In genomic region chr3:82249968-82250795, GRCm38 (mm10) we compare ENCODE assay signal across 10 mouse cellular contexts.
DNase-seq lines count a peak whose midpoint lies in the region; ATAC-seq and TF ChIP-seq lines count a peak whose summit lies in the region.
"Had no signal": no experiment of that assay in that cellular context is flagged by ENCODE, and none has a peak within 500 bp of the region (broad histone marks: within the 10 kb centered on the region; RNA-seq: fewer than 3 reads in every experiment).

No protein-coding gene starts in this region.

- no peaks in the 10 kb centered on the region for H3K9me3 ChIP-seq in neural tube, embryonic 13.5 days

- peak overlapping the region; percentile 2; the same call in 1 of the 2 replicates for H3K9ac ChIP-seq in neural tube, embryonic 13.5 days
- H3K9ac ChIP-seq: liver, embryonic 14.5 days had no signal

- H3K4me1 ChIP-seq in kidney, adult 2 months (ENCODE audit: control insufficient read depth, insufficient read depth, low read length) = 0 out of 2 replicates have a peak, but pooled peaks cover 3% of the 10 kb centered on the region
- peaks cover 10% of the 10 kb centered on the region for H3K4me1 ChIP-seq in neural tube, embryonic 13.5 days (replicated peaks)

- H3K27me3 ChIP-seq in kidney, adult 2 months (replicated peaks; ENCODE audit: control insufficient read depth, insufficient read depth, low read length) = no peaks in the 10 kb centered on the region
- H3K27me3 ChIP-seq in neural tube, embryonic 13.5 days = no peaks in the 10 kb centered on the region

- no peak for TF ChIP-seq POLR2A in kidney, adult 2 months (IDR thresholded peaks at IDR 0.05; ENCODE audit: low read depth, low read length)

- 56% methylated on average over 6 of the region's 6 CpGs for WGBS in kidney, adult 2 months
- 50% methylated on average over 6 of the region's 6 CpGs for WGBS in neural tube, embryonic 13.5 days

- no peak overlapping the region for H3K4me3 ChIP-seq in kidney, adult 2 months (ENCODE audit: insufficient read depth, low read depth, low read length)
- no peak overlapping the region for H3K4me3 ChIP-seq in neural tube, embryonic 13.5 days

- no peak for DNase-seq in kidney, adult 2 months
- no peak for DNase-seq in kidney, adult 9 months
- no peak for DNase-seq in neural tube, embryonic 10.5 days (ENCODE audit: extremely low spot score, low spot score)
- peak; percentile 27 for DNase-seq in forelimb bud, embryonic 11.5 days (ENCODE audit: low read depth, low spot score)
- DNase-seq in retina, postnatal 7 days (ENCODE audit: low read depth, low spot score) = peak; percentile 21
- no peak for DNase-seq in ovary, postnatal 14 days (ENCODE audit: low spot score)
- DNase-seq in urinary bladder, adult 18-20 months (ENCODE audit: low spot score in 2 of 2) = no peak
- DNase-seq: cerebellum, adult 9-10 months had no signal

- no peak overlapping the region for H3K4me2 ChIP-seq in neural tube, embryonic 13.5 days

- no peaks in the 10 kb centered on the region for H3K36me3 ChIP-seq in kidney, adult 2 months (ENCODE audit: control insufficient read depth, insufficient read depth, low read length)
- H3K36me3 ChIP-seq in neural tube, embryonic 13.5 days = no peaks in the 10 kb centered on the region

- peak overlapping the region; percentile 68 for H3K27ac ChIP-seq in kidney, adult 2 months (ENCODE audit: insufficient read depth, low read depth, low read length)
- H3K27ac ChIP-seq in neural tube, embryonic 13.5 days (replicated peaks) = peak overlapping the region; percentile 82
- H3K27ac ChIP-seq: liver, embryonic 14.5 days had no signal

- TF ChIP-seq CTCF in kidney, adult 2 months (conservative IDR thresholded peaks at IDR 0.05; ENCODE audit: insufficient read depth, insufficient read length, low read depth, low read length) = no peak

- peak; percentile 91 for ATAC-seq in neural tube, embryonic 13.5 days (ENCODE audit: low read depth)

Comparison
In these comparisons a context has a peak if more than half of its experiments do, and no peak if none do; other contexts are left out.
1. DNase-seq: peak in forelimb bud, embryonic 11.5 days (single experiment) and retina, postnatal 7 days (single experiment); none in kidney, adult 2 months (single experiment), kidney, adult 9 months (single experiment), neural tube, embryonic 10.5 days (single experiment), ovary, postnatal 14 days (single experiment) and urinary bladder, adult 18-20 months (0 of 2).